Mouse (Mus musculus) right cerebral cortex, postnatal 36 days (tissue): ENCODE results near the gene Olfr1408.

Experiments
- DNase-seq, 2 experiments: peaks; one replicate each; pipeline ENCODE4 v3.0.0; 2022; ENCODE audit warnings: low spot score in 2 of 2, mixed read lengths in 1 of 2

Gene Olfr1408

DNA sequence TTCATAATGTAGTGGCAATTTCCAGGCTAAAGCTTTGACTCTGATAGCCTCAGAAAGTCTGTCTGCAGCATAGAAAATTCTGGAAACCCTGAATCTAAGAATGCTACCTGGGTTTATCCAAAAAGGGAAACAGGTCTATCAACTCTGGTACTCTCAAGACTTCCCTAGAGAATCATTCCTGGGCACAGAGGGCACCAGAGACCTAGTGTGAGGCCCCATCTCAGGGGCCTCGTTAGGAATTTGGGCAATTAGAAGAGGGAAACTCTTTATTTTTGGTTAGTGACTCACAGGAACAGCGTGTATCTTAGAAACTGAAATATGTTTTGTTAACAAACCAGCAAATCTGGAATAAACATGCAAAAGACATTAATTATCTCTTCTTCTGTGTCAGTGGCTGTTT, at the start of gene Olfr1408:
TSS of gene Olfr1408 (minus strand) at position 101 of the 400 bp plus-strand sequence.
- DNase-seq: no peak

DNA sequence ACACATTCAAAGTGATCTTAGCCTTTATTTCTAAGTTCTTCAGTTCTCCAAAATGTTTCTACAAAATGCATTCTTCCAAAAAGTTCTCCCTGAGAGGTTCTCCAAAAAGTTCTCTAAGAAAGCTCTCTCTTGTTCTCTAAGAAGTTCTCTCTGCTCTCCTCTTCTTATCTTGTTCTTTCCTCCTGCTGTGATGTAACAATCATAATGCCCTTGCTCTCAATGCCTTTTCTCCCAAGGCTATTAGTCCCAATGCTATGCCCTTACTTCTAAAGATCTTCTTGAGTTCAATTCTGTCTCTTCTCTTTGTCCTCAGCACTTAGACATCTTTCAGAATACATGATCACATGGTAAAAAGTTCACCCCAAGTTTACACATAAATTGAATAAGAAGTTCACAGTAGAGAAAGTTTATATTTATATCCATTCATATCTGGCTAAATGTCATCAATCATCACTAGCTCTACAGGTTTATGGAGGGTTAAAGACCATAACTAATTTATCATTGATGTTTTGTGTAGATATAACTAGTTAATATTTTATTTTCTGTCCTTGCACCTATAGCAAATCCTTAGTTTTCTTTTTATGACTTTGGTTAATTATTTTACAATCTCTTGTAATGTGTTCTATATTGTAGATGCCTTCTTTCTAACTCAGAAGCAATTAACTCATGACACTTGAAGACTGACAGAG, 37.1 kb upstream of the Olfr1408 start:
- DNase-seq: no peak
